ENCODE assay signal across 8 mouse cellular contexts in the genomic region with DNA sequence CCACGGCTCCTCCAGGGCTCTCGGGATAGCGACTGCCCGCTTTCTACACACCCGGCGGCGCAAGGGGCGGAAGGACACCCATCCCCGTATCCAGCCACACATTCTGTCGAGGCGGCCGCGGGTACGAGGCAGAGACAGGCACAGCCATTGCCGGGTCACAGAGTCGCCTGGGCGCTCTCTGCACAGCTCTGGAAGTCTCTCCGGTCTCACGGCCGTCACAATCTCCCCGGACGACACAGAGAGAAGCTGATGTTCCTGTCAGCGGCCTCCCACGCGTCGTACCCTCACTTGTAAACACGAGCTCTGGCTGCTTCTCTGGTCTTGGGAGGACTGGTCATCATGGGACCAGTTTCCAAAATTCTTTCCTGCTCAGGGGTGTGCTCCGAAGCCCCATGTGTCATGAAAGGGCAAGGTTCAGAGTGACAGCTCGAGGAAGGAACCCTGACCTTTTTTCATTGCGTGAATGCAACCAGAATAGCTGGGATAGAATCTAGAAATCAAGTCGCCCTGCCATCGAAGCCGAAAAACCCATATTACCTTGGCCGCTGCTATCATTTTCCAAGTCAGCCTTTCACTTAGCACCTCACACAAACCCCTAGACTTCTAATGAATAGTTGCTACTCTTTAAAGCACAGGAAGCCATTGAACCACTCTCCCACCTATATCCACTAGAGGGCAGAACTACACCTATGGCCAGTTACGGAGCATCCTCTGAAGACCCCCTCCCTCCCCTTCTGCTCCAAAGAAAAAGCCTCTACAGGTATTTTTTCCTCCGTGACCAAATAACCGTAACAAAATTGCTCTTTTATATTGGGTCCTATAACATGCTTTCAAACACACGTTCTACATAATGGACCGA. TPM values are rescaled to one million over a fixed set of nuclear protein-coding genes. Genes with fewer than 3 reads are reported as not detected.
A peak's percentile ranks its signal among the peaks of the same experiment; 100 is the strongest.
DNase-seq lines count a peak whose midpoint lies in the region; ATAC-seq lines count a peak whose summit lies in the region.

No protein-coding gene starts in this region.

- DNase-seq in 416B (ENCODE audit: low read depth) = peak; percentile 77
- peak; percentile 57 for DNase-seq in T-cell, adult 2 months (ENCODE audit: low spot score)
- peak; percentile 61 to 73 for DNase-seq in heart, adult 18-20 months
- DNase-seq in kidney, adult 11 months = peak; percentile 45
- DNase-seq in midbrain, embryonic 14.5 days = peak; percentile 92

- peak overlapping the region; percentile 88 for H3K4me3 ChIP-seq in limb, embryonic 12.5 days (replicated peaks)
- H3K4me3 ChIP-seq in midbrain, embryonic 14.5 days (replicated peaks; ENCODE audit: low read depth, low read length) = peak overlapping the region; percentile 98
- peak overlapping the region; percentile 92 for H3K4me3 ChIP-seq in stomach, embryonic 14.5 days (ENCODE audit: low read depth, low read length)

- peaks cover 10% of the 10 kb centered on the region; the same call in 1 of the 2 replicates for H3K4me1 ChIP-seq in limb, embryonic 12.5 days (replicated peaks)
- peaks cover 22% of the 10 kb centered on the region for H3K4me1 ChIP-seq in midbrain, embryonic 14.5 days (ENCODE audit: control insufficient read depth, insufficient read depth, low read length)
- H3K4me1 ChIP-seq in stomach, embryonic 14.5 days (ENCODE audit: control insufficient read depth, insufficient read depth, low read length) = peaks cover 7% of the 10 kb centered on the region; the same call in 1 of the 2 replicates

- no peaks in the 10 kb centered on the region for H3K27me3 ChIP-seq in limb, embryonic 12.5 days
- H3K27me3 ChIP-seq in midbrain, embryonic 14.5 days (ENCODE audit: control insufficient read depth, insufficient read depth, low read length) = no peaks in the 10 kb centered on the region
- H3K27me3 ChIP-seq in stomach, embryonic 14.5 days (ENCODE audit: control insufficient read depth, insufficient read depth, low read length) = no peaks in the 10 kb centered on the region

- peak; percentile 79 for ATAC-seq in common myeloid progenitor, adult 5-6 weeks (replicated peaks; ENCODE audit: low read depth, poor library complexity, severe bottlenecking)
- ATAC-seq in limb, embryonic 12.5 days (ENCODE audit: insufficient number of reproducible peaks, insufficient read depth, low FRiP score, low TSS enrichment, low read depth) = no peak
- peak; percentile 56 for ATAC-seq in midbrain, embryonic 14.5 days (ENCODE audit: low FRiP score, low TSS enrichment)
- peak; percentile 26 for ATAC-seq in stomach, embryonic 14.5 days (ENCODE audit: insufficient number of reproducible peaks, insufficient read depth, low FRiP score, low read depth)

- peak overlapping the region; percentile 93 for H3K4me2 ChIP-seq in limb, embryonic 12.5 days
- H3K4me2 ChIP-seq in midbrain, embryonic 14.5 days (ENCODE audit: low read length) = peak overlapping the region; percentile 99
- H3K4me2 ChIP-seq in stomach, embryonic 14.5 days (replicated peaks; ENCODE audit: low read depth, low read length) = peak overlapping the region; percentile 96

- WGBS in limb, embryonic 12.5 days = 2% methylated on average over 38 of the region's 39 CpGs
- WGBS in midbrain, embryonic 14.5 days = under 1% methylated on average over 39 of the region's 39 CpGs
- 1% methylated on average over 39 of the region's 39 CpGs for WGBS in stomach, embryonic 14.5 days

- no peaks in the 10 kb centered on the region for H3K9me3 ChIP-seq in limb, embryonic 12.5 days
- H3K9me3 ChIP-seq in midbrain, embryonic 14.5 days (ENCODE audit: control insufficient read depth, low read length) = no peaks in the 10 kb centered on the region
- no peaks in the 10 kb centered on the region for H3K9me3 ChIP-seq in stomach, embryonic 14.5 days (ENCODE audit: control insufficient read depth, low read depth, low read length)

- no peaks in the 10 kb centered on the region for H3K36me3 ChIP-seq in limb, embryonic 12.5 days
- no peaks in the 10 kb centered on the region for H3K36me3 ChIP-seq in midbrain, embryonic 14.5 days (ENCODE audit: control insufficient read depth, insufficient read depth, low read length)
- H3K36me3 ChIP-seq in stomach, embryonic 14.5 days (ENCODE audit: control insufficient read depth, insufficient read depth, low read length) = no peaks in the 10 kb centered on the region

- H3K27ac ChIP-seq in limb, embryonic 12.5 days = peak overlapping the region; percentile 96
- H3K27ac ChIP-seq in midbrain, embryonic 14.5 days (replicated peaks; ENCODE audit: low read depth, low read length) = peak overlapping the region; percentile 97
- H3K27ac ChIP-seq in stomach, embryonic 14.5 days (ENCODE audit: low read length) = peak overlapping the region; percentile 95

- H3K9ac ChIP-seq in limb, embryonic 12.5 days (replicated peaks) = peak overlapping the region; percentile 90
- peak overlapping the region; percentile 93 for H3K9ac ChIP-seq in midbrain, embryonic 14.5 days (replicated peaks; ENCODE audit: low read length)
- H3K9ac ChIP-seq in stomach, embryonic 14.5 days (replicated peaks; ENCODE audit: low read depth, low read length) = peak overlapping the region; percentile 89

RNA-seq across cellular contexts. Expression of a gene that starts 31.6 kb away (rescaled TPM):
- 58.7 and 66.9 TPM in 2 replicates for total RNA-seq in common myeloid progenitor, adult 5-6 weeks (2017)
- total RNA-seq in heart, adult 18-20 months (2021) = 10 to 100 TPM; 58.6 to 65.0 TPM
- 59.7 TPM in 2 replicates for polyA plus RNA-seq in limb, embryonic 12.5 days (2016; fragmentation: Nextera tagmentation; extraction: Ambion mirVana)
- polyA plus RNA-seq in midbrain, embryonic 14.5 days (2014; fragmentation: Nextera tagmentation; extraction: Ambion mirVana) = 86.0 and 110 TPM in 2 replicates
- 62.5 and 72.5 TPM in 2 replicates for polyA plus RNA-seq in stomach, embryonic 14.5 days (2014; fragmentation: Nextera tagmentation; extraction: Ambion mirVana)
